Mouse (Mus musculus): ENCODE data around the gene Hs3st3b1.

- TF ChIP-seq CTCF (conservative IDR thresholded peaks at IDR 0.05; ENCODE audit: low read length) (no peak), NANOG (IDR thresholded peaks at IDR 0.05; ENCODE audit: borderline replicate concordance, low read length) (no peak)
These were observed 29.9 kb upstream of the Hs3st3b1 start for GRCm38 (mm10) chr11:63951831-63952631.
